Mouse (Mus musculus): ENCODE measurements at regions not wholly inside any gene's neighbourhood (a gene's known extent, or its start where the extent isn't known, plus 50 kb on each side); places are given as distances from the start of the nearest gene placed in this dataset.

DNA sequence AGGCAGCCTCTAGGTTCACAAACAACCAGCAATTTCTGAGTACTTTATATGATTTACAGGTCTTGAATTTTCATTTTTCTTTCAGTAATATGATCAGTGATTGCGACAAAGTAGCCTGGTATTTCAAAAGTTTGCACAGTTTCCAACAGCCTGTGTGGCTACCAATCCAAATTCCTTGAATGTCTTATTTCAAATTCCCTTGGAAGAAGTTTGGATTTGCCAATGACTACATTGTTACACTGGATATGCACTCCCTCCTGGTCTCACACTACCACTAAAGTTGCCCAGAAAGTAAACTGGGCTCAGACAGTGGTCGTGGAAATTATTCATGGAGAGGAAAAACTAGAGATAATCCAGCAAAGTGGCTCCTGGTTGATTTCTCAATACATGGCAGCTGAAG, 166.7 kb upstream of the Ugt8a start:
- Histone ChIP-seq H3K9ac (replicated peaks; ENCODE audit: low read depth, low read length) (no peak overlapping the region), H3K36me3 (replicated peaks; ENCODE audit: control insufficient read depth, insufficient read depth, low read length) (no peaks in the 10 kb centered on the region), H3K4me2 (ENCODE audit: low read depth, low read length) (no peak overlapping the region), H3K27me3 (ENCODE audit: control insufficient read depth, insufficient read depth, low read length) (no peaks in the 10 kb centered on the region), H3K9me3 (replicated peaks; ENCODE audit: control insufficient read depth, low read length) (no peaks in the 10 kb centered on the region), H3K4me1 (ENCODE audit: control insufficient read depth, insufficient read depth) (no peaks in the 10 kb centered on the region), H3K27ac (ENCODE audit: low read depth) (no peak overlapping the region), H3K4me3 (ENCODE audit: low read depth, low read length) (no peak overlapping the region)
- TF ChIP-seq EP300 (IDR thresholded peaks at IDR 0.05; ENCODE audit: low read depth) (no peak), CTCF (IDR thresholded peaks at IDR 0.05; ENCODE audit: low read depth) (no peak)
- ATAC-seq (ENCODE audit: insufficient read depth, low read depth) (no peak), DNase-seq (ENCODE audit: low spot score) (no peak)
- WGBS = 75% methylated on average over 2 of the region's 2 CpGs

DNA sequence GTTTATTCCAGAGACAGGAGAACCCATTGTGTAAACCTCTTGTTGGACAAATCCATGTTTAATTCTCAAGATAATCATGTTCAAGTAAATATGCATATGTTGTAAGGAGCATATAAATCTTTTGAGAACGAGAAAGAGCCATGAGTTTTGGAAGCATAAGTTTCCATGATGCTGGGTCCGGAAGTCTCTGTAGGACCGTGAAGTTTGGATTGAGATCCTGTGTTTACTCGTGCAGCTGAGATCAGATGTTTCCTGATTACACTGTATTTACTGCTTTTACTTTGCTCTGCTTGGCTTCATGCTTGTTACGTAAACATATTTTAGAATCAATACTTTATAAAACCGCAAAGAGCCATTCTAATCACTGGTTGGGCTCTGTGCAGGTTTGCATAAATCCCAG, 171.0 kb upstream of the Ugt8a start:
- Histone ChIP-seq H3K9me3 (replicated peaks; ENCODE audit: control insufficient read depth, low read length) (no peaks in the 10 kb centered on the region), H3K36me3 (replicated peaks; ENCODE audit: control insufficient read depth, insufficient read depth, low read length) (no peaks in the 10 kb centered on the region), H3K27ac (ENCODE audit: low read depth) (no peak overlapping the region), H3K27me3 (ENCODE audit: control insufficient read depth, insufficient read depth, low read length) (no peaks in the 10 kb centered on the region), H3K9ac (replicated peaks; ENCODE audit: low read depth, low read length) (no peak overlapping the region), H3K4me3 (ENCODE audit: low read depth, low read length) (no peak overlapping the region), H3K4me1 (ENCODE audit: control insufficient read depth, insufficient read depth) (no peaks in the 10 kb centered on the region), H3K4me2 (ENCODE audit: low read depth, low read length) (no peak overlapping the region)
- no peak for ATAC-seq (ENCODE audit: insufficient read depth, low read depth)
- TF ChIP-seq CTCF (IDR thresholded peaks at IDR 0.05; ENCODE audit: low read depth) = no peak
- no peak for DNase-seq (ENCODE audit: low spot score)
- WGBS = 75% methylated on average over 6 of the region's 6 CpGs

DNA sequence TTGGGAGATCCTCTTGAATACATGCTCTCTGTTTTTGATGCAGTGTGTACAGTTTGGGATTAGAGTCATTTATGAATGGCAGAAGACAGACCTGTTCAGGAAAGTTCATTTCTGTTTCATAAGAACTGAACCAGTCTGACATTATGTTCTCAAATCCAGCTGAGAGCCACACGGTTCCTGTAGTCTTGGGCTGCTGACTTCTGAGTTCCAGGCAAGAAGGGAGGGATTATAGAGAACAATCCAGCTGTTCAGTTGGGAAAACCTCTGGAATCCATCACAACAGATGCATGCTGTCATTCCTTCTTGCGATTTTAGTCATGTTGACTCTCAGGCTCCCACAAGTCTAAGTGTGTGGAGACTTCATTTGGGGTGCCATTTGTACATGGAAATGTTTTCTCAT, 179.4 kb upstream of the Ugt8a start:
- no peak overlapping the region for H3K4me3 ChIP-seq (ENCODE audit: low read depth, low read length)
- no peak for TF ChIP-seq EP300 (IDR thresholded peaks at IDR 0.05; ENCODE audit: low read depth)
- no peak for TF ChIP-seq CTCF (IDR thresholded peaks at IDR 0.05; ENCODE audit: low read depth)
- H3K9ac ChIP-seq (replicated peaks; ENCODE audit: low read depth, low read length) = no peak overlapping the region
- H3K36me3 ChIP-seq (replicated peaks; ENCODE audit: control insufficient read depth, insufficient read depth, low read length) = no peaks in the 10 kb centered on the region
- 56% methylated on average over 2 of the region's 2 CpGs for WGBS
- no peak overlapping the region for H3K4me2 ChIP-seq (ENCODE audit: low read depth, low read length)
- H3K4me1 ChIP-seq (ENCODE audit: control insufficient read depth, insufficient read depth) = no peaks in the 10 kb centered on the region
- no peak overlapping the region for H3K27ac ChIP-seq (ENCODE audit: low read depth)
- DNase-seq (ENCODE audit: low spot score) (no peak), ATAC-seq (ENCODE audit: insufficient read depth, low read depth) (no peak)
- H3K9me3 ChIP-seq (replicated peaks; ENCODE audit: control insufficient read depth, low read length) = no peaks in the 10 kb centered on the region
- no peaks in the 10 kb centered on the region for H3K27me3 ChIP-seq (ENCODE audit: control insufficient read depth, insufficient read depth, low read length)

DNA sequence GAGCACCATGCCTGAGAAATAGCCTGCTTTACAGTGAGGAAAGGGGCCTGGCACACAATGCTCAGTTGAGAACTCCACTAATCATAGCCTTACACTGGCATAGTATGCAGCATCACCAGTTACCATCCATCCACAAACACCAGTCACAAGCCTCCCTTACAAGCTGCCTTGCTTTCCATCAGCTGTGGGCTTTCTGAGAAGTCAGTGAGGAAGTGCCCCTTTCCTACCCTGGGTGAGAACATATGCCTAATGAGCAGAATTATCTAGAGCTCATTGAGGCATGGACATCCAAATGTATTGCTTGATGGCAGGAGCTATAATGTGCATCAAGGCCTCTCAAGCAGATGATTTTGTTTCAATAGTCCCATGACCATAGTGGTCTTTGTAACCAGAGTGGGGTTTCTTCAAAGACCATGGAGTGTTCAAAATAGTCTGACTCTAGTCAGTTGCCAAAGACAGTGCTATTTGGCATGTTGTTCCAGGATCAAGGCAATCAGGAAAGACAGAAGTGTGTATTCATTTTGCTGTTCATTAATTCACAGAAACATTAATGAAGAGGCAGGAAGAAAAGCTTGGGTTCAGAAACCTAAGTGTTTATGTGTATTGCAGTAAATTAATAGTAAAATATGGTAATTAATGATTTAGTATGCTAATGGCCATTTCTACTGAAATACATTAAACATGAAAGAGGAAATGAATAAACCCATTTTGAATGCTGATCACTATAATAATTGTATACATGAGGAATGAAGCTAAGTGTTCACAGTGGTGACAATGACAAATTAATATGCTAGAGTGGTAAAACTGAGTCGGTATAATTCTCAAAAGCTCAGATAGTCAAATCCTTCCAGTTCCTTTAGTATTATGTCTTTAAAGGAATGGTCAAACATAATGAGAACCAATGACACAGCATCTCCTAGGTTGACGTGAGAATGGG, 184.2 kb upstream of the Ugt8a start:
- TF ChIP-seq EP300 (IDR thresholded peaks at IDR 0.05; ENCODE audit: low read depth) = no peak
- TF ChIP-seq CTCF (IDR thresholded peaks at IDR 0.05; ENCODE audit: low read depth) = no peak
- H3K4me2 ChIP-seq (ENCODE audit: low read depth, low read length) = no peak overlapping the region
- no peak overlapping the region for H3K9ac ChIP-seq (replicated peaks; ENCODE audit: low read depth, low read length)
- ATAC-seq (ENCODE audit: insufficient read depth, low read depth) (no peak), DNase-seq (ENCODE audit: low spot score) (no peak)
- no peak overlapping the region for H3K27ac ChIP-seq (ENCODE audit: low read depth)
- H3K4me3 ChIP-seq (ENCODE audit: low read depth, low read length) = no peak overlapping the region
- H3K27me3 ChIP-seq (ENCODE audit: control insufficient read depth, insufficient read depth, low read length) = no peaks in the 10 kb centered on the region
- H3K9me3 ChIP-seq (replicated peaks; ENCODE audit: control insufficient read depth, low read length) = no peaks in the 10 kb centered on the region
- H3K4me1 ChIP-seq (ENCODE audit: control insufficient read depth, insufficient read depth) = no peaks in the 10 kb centered on the region
- H3K36me3 ChIP-seq (replicated peaks; ENCODE audit: control insufficient read depth, insufficient read depth, low read length) = no peaks in the 10 kb centered on the region
- 62% methylated on average over 2 of the region's 2 CpGs for WGBS

DNA sequence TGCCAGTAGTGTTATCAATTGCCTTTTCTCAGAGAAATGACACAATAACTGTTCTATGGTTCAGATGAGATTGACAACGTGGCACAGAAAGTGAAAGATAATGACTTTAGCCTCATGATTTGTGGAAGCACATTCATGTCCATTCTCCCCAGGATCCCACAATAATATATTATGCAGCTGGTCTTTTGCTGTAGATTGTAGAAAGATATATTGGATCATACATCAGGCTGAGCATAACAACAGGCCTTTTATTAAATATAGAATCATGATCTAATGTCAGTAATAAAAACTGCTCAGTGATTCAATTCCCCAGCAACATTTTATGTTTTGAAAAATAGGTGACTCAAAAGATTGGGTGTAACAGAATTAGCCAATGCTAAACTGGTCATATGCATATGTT, 196.9 kb upstream of the Arsj start:
- Histone ChIP-seq H3K27ac (ENCODE audit: low read depth) (no peak overlapping the region), H3K9me3 (replicated peaks; ENCODE audit: control insufficient read depth, low read length) (no peaks in the 10 kb centered on the region), H3K27me3 (ENCODE audit: control insufficient read depth, insufficient read depth, low read length) (no peaks in the 10 kb centered on the region), H3K4me2 (ENCODE audit: low read depth, low read length) (no peak overlapping the region), H3K4me1 (ENCODE audit: control insufficient read depth, insufficient read depth) (no peaks in the 10 kb centered on the region), H3K4me3 (ENCODE audit: low read depth, low read length) (no peak overlapping the region), H3K9ac (replicated peaks; ENCODE audit: low read depth, low read length) (no peak overlapping the region), H3K36me3 (replicated peaks; ENCODE audit: control insufficient read depth, insufficient read depth, low read length) (no peaks in the 10 kb centered on the region)
- WGBS = 65% methylated on average over 1 of the region's 1 CpGs
- ATAC-seq (ENCODE audit: insufficient read depth, low read depth) = no peak
- no peak for TF ChIP-seq CTCF (IDR thresholded peaks at IDR 0.05; ENCODE audit: low read depth)
- TF ChIP-seq EP300 (IDR thresholded peaks at IDR 0.05; ENCODE audit: low read depth) = no peak
- DNase-seq (ENCODE audit: low spot score) = no peak

DNA sequence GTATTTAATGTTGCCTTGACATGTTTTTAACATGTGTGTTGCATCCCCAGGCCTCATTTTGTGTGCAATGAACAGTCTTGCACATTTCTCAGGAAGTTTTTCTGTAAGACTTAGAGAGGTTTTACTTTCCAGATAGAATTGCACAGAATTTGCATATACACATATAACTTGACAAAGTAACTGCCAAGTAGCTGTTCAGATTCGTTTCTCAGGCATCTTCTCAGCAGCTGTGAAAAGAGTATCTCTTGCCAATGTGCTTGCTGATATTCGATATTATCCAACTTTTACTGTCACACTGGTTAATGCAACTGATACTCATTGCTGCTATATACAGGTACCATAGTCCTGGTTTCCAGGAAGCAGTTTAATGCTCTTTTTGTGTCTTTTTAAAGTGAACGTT, 154.5 kb upstream of the Arsj start:
- no peaks in the 10 kb centered on the region for H3K4me1 ChIP-seq (ENCODE audit: control insufficient read depth, insufficient read depth)
- TF ChIP-seq EP300 (IDR thresholded peaks at IDR 0.05; ENCODE audit: low read depth) (no peak), CTCF (IDR thresholded peaks at IDR 0.05; ENCODE audit: low read depth) (no peak)
- no peak for DNase-seq (ENCODE audit: low spot score)
- no peak overlapping the region for H3K4me3 ChIP-seq (ENCODE audit: low read depth, low read length)
- H3K4me2 ChIP-seq (ENCODE audit: low read depth, low read length) = no peak overlapping the region
- H3K9ac ChIP-seq (replicated peaks; ENCODE audit: low read depth, low read length) = no peak overlapping the region
- H3K27ac ChIP-seq (ENCODE audit: low read depth) = no peak overlapping the region
- ATAC-seq (ENCODE audit: insufficient read depth, low read depth) = no peak
- H3K36me3 ChIP-seq (replicated peaks; ENCODE audit: control insufficient read depth, insufficient read depth, low read length) = no peaks in the 10 kb centered on the region
- no peaks in the 10 kb centered on the region for H3K27me3 ChIP-seq (ENCODE audit: control insufficient read depth, insufficient read depth, low read length)
- 56% methylated on average over 3 of the region's 3 CpGs for WGBS
- H3K9me3 ChIP-seq (replicated peaks; ENCODE audit: control insufficient read depth, low read length) = no peaks in the 10 kb centered on the region
